Mouse (Mus musculus): Measurements from ENCODE around the gene Plekhb1. TPM values are rescaled to one million over a fixed set of nuclear protein-coding genes. Genes with fewer than 3 reads are reported as not detected.

Gene Plekhb1
- 0.07 and 0.12 TPM in 2 replicates for total RNA-seq (2012; rRNA removed)
- polyA plus RNA-seq (2012; ENCODE audit: insufficient read depth in 1 of 2, insufficient read length in 2 of 2, low read depth in 1 of 2, low replicate concordance in 2 of 2, missing spikeins in 1 of 2): under 1 TPM in 1 of 2 experiments, not detected in 1; 0.40 TPM

GRCm38 (mm10) chr7:100662231-100662630, at the start of gene Plekhb1:
Gene Plekhb1, minus strand, starts transcription at chr7:100662414.
- Histone ChIP-seq H3K27ac (ENCODE audit: control insufficient read depth, low read depth, low read length) (no peak within 1 kb of the TSS), H3K9ac (ENCODE audit: control insufficient read depth, low read depth, low read length, poor library complexity, severe bottlenecking) (peak within 1 kb of the TSS; percentile 1; the same call in 1 of the 2 replicates), H3K27me3 (ENCODE audit: control insufficient read depth in 1 of 2, insufficient read depth in 2 of 2, low read length in 2 of 2) (no peaks in the 10 kb centered on the region; a peak in 2 of 4 replicates), H3K4me3 (ENCODE audit: control insufficient read depth in 1 of 2, insufficient read depth in 1 of 2, low read depth in 2 of 2, low read length in 2 of 2) (peak within 1 kb of the TSS; percentile 13 to 17; a peak in 1 of 4 replicates), H3K9me3 (replicated peaks; ENCODE audit: insufficient read depth, low read length) (no peaks in the 10 kb centered on the region), H3K4me1 (ENCODE audit: control insufficient read depth in 1 of 2, insufficient read depth in 2 of 2, low read length in 2 of 2) (peaks cover 0 to 5% of the 10 kb centered on the region in 2 experiments; a peak in 1 of 4 replicates), H3K79me2 (ENCODE audit: control insufficient read depth, insufficient read depth, low read length, poor library complexity) (no peaks in the 10 kb centered on the region), H3K36me3 (ENCODE audit: control insufficient read depth in 1 of 2, insufficient read depth in 2 of 2, low read length in 2 of 2) (no peaks in the 10 kb centered on the region)
- TF ChIP-seq JUND (IDR thresholded peaks at IDR 0.05; ENCODE audit: low read depth, low read length) (no peak), MAFK (IDR thresholded peaks at IDR 0.05; ENCODE audit: borderline replicate concordance, low read depth, low read length) (no peak), EP300 (IDR thresholded peaks at IDR 0.05; ENCODE audit: low read depth in 1 of 2, low read length in 2 of 2) (no peak), MYB (IDR thresholded peaks at IDR 0.05; ENCODE audit: low read depth, low read length) (no peak), MYC (IDR thresholded peaks at IDR 0.05; ENCODE audit: low read depth, low read length) (no peak), MAX (IDR thresholded peaks at IDR 0.05; ENCODE audit: low read length) (no peak), ZNF384 (IDR thresholded peaks at IDR 0.05; ENCODE audit: low read depth, low read length) (no peak), NRF1 (IDR thresholded peaks at IDR 0.05; ENCODE audit: insufficient read depth, low read depth, low read length, poor library complexity, severe bottlenecking) (no peak), UBTF (IDR thresholded peaks at IDR 0.05; ENCODE audit: borderline replicate concordance, insufficient read depth, low read depth, low read length) (no peak), POLR2AphosphoS2 (IDR thresholded peaks at IDR 0.05; ENCODE audit: low read length) (no peak), SIN3A (IDR thresholded peaks at IDR 0.05; ENCODE audit: low read length) (no peak), KAT2A (conservative IDR thresholded peaks at IDR 0.05; ENCODE audit: low read depth, low read length) (no peak), BHLHE40 (IDR thresholded peaks at IDR 0.05; ENCODE audit: borderline replicate concordance, low read depth, low read length) (no peak), HCFC1 (IDR thresholded peaks at IDR 0.05; ENCODE audit: low read depth, low read length) (no peak), GABPA (IDR thresholded peaks at IDR 0.05; ENCODE audit: low read depth, low read length) (no peak), POLR2AphosphoS5 (IDR thresholded peaks at IDR 0.05; ENCODE audit: borderline replicate concordance, low read depth, low read length) (no peak), SMC3 (IDR thresholded peaks at IDR 0.05; ENCODE audit: low read depth, low read length) (no peak), POLR2A (IDR thresholded peaks at IDR 0.05; ENCODE audit: control insufficient read depth in 1 of 2, insufficient read depth in 1 of 2, low read depth in 1 of 2, low read length in 2 of 2, poor library complexity in 1 of 2) (no peak), CTCF (IDR thresholded peaks at IDR 0.05 in 2 of 3, conservative IDR thresholded peaks at IDR 0.05 in 1 of 3; ENCODE audit: control insufficient read depth in 1 of 3, insufficient read depth in 1 of 3, low read depth in 2 of 3, low read length in 3 of 3, poor library complexity in 1 of 3, severe bottlenecking in 1 of 3) (no peak), MXI1 (IDR thresholded peaks at IDR 0.05; ENCODE audit: low read depth, low read length) (no peak)
- no peak for DNase-seq (ENCODE audit: low read depth, low spot score)
